Mouse (Mus musculus) G1E (cell line): Measurements from ENCODE around the gene Nsmce1. TPM values are rescaled to one million over a fixed set of nuclear protein-coding genes. Genes with fewer than 3 reads are reported as not detected.

Experiments used
- ATAC-seq: 2 replicates; pipeline ENCODE4 v1.8.0; 2016; ENCODE audit warnings: mild to moderate bottlenecking; ENCODE audit not compliant: insufficient number of reproducible peaks, poor library complexity, low FRiP score, severe bottlenecking; ENCODE audit errors: extremely low read depth
- DNase-seq: peaks from one replicate; pipeline ENCODE4 v3.0.0; 2012; ENCODE audit warnings: low spot score
- H3K27me3 ChIP-seq: 2 replicates; pipeline ENCODE4 v1.6.1; 2012; ENCODE audit warnings: mild to moderate bottlenecking, low read length, inconsistent platforms; ENCODE audit not compliant: insufficient read depth
- H3K36me3 ChIP-seq: replicated peaks from 2 replicates; pipeline ENCODE3; 2012; ENCODE audit warnings: mild to moderate bottlenecking, inconsistent platforms
- H3K4me1 ChIP-seq: 2 replicates; pipeline ENCODE4 v1.6.1; 2012; ENCODE audit warnings: low read depth, low read length, inconsistent platforms, mixed read lengths; ENCODE audit not compliant: insufficient read depth
- H3K4me3 ChIP-seq: 2 replicates; pipeline ENCODE4 v1.5.1; 2012; ENCODE audit warnings: low read depth, mild to moderate bottlenecking, inconsistent platforms, low read length, moderate library complexity, mixed read lengths
- H3K9me3 ChIP-seq: replicated peaks from 2 replicates; pipeline ENCODE4 v1.6.1; 2012; ENCODE audit warnings: inconsistent platforms
- CTCF ChIP-seq: IDR thresholded peaks from 2 replicates; pipeline ENCODE4 v1.5.1; 2012; ENCODE audit warnings: low read depth, low read length, inconsistent platforms, mixed read lengths
- GATA1 ChIP-seq: IDR thresholded peaks from 2 replicates; pipeline ENCODE4 v1.6.1; 2012; ENCODE audit warnings: borderline replicate concordance, low read length, inconsistent platforms, mixed read lengths
- GATA2 ChIP-seq: IDR thresholded peaks from 2 replicates; pipeline ENCODE4 v1.6.1; 2012; ENCODE audit warnings: low read depth, low read length, inconsistent platforms, borderline replicate concordance
- POLR2AphosphoS5 ChIP-seq: IDR thresholded peaks from 2 replicates; pipeline ENCODE4 v1.6.1; 2012; ENCODE audit warnings: low read depth, low read length, inconsistent platforms; ENCODE audit not compliant: insufficient replicate concordance
- TAL1 ChIP-seq: conservative IDR thresholded peaks from 2 replicates; pipeline ENCODE4 v1.6.1; 2012; ENCODE audit warnings: low read depth, low read length, inconsistent platforms, mixed read lengths
- polyA plus RNA-seq: library from polyadenylated mRNA; stranded (reverse); fragments of >175 nt; gene quantifications from 2 replicates; pipeline ENCODE4 v1.2.3, GENCODE M21; 2012
- total RNA-seq, 2 experiments: library from RNA; stranded (forward) in 1 of 2; stranded (reverse) in 1 of 2; fragments of 200-1000 nt in 1 of 2; fragments of >200 nt in 1 of 2; fragmentation: Nextera tagmentation in 1 of 2; gene quantifications; 2 replicates each; pipeline ENCODE4 v1.2.3; 2014 to 2017

The Nsmce1 gene
- total and polyA plus RNA-seq, 3 experiments, result 13.0 to 102 (median 44.0) TPM

DNA sequence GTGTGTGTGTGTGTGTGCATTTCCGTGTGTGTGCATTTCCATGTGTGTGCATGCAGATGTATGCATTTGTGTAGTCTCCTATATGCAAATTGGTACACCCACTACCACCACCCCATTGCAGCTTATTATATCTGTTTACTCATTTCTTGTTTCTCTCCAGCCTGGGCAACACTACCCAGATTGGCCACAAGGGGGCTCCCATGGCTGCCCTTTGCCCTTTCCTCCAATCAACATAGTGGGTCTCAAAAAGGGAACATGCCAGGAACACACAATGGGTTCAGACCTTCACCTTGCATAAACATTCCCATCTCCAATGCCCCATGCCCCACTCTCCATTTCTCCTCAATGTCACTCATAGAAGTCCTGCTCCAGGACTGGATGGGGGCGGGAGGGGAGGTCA lies 71.2 kb downstream of the Nsmce1 start:
- Histone ChIP-seq H3K27me3 (peaks cover 33% of the 10 kb centered on the region), H3K36me3 (no peaks in the 10 kb centered on the region), H3K9me3 (peaks cover 4% of the 10 kb centered on the region; the same call in 1 of the 2 replicates), H3K4me3 (no peak overlapping the region), H3K4me1 (peaks cover 67% of the 10 kb centered on the region)
- peak; percentile 63 for DNase-seq
- peak; percentile 97 for TF ChIP-seq CTCF
- TF ChIP-seq GATA1, result no peak
- no peak for TF ChIP-seq GATA2
- TF ChIP-seq POLR2AphosphoS5, result no peak
- no peak for TF ChIP-seq TAL1
- ATAC-seq, result no peak

- DNase-seq (no peak), ATAC-seq (no peak; the same call in 1 of the 2 replicates)
- no peaks in the 10 kb centered on the region for H3K36me3 ChIP-seq
- no peak for TF ChIP-seq POLR2AphosphoS5
- TF ChIP-seq GATA2, result no peak
- TF ChIP-seq CTCF, result no peak
- TF ChIP-seq GATA1, result no peak
- TF ChIP-seq TAL1, result no peak
- no peaks in the 10 kb centered on the region for H3K9me3 ChIP-seq
- peaks cover 52% of the 10 kb centered on the region for H3K4me1 ChIP-seq
- H3K4me3 ChIP-seq, result no peak overlapping the region; the same call in 1 of the 2 replicates
- H3K27me3 ChIP-seq, result peaks cover 43% of the 10 kb centered on the region
Observed at GRCm38 (mm10) chr7:125418413-125418812, 73.0 kb downstream of the Nsmce1 start.

Other genes starting within 250 kb of the Nsmce1 start
- gene Kdm8, start 46.9 kb downstream of the Nsmce1 start, total RNA-seq (2014; fragmentation: Nextera tagmentation), result 0.68 and 1.2 TPM in 2 replicates
- 4.5 and 4.6 TPM in 2 replicates for gene Kdm8, start 46.9 kb downstream of the Nsmce1 start, total RNA-seq (2017)
- 1.8 and 2.1 TPM in 2 replicates for gene Kdm8, start 46.9 kb downstream of the Nsmce1 start, polyA plus RNA-seq
- 21.1 and 23.5 TPM in 2 replicates for gene Il4ra, start 60.5 kb upstream of the Nsmce1 start, total RNA-seq (2014; fragmentation: Nextera tagmentation)
- gene Il4ra, start 60.5 kb upstream of the Nsmce1 start, total RNA-seq (2017), result 35.8 and 38.4 TPM in 2 replicates
- 25.9 and 27.8 TPM in 2 replicates for gene Il4ra, start 60.5 kb upstream of the Nsmce1 start, polyA plus RNA-seq
- not detected in 2 replicates for gene Il21r, start 111.8 kb upstream of the Nsmce1 start, total RNA-seq (2014; fragmentation: Nextera tagmentation)
- 0.16 and 0.23 TPM in 2 replicates for gene Il21r, start 111.8 kb upstream of the Nsmce1 start, total RNA-seq (2017)
- gene Il21r, start 111.8 kb upstream of the Nsmce1 start, polyA plus RNA-seq, result 0.11 and 0.14 TPM in 2 replicates
- 74.1 and 74.4 TPM in 2 replicates for gene Gtf3c1, start 216.2 kb upstream of the Nsmce1 start, total RNA-seq (2014; fragmentation: Nextera tagmentation)
- gene Gtf3c1, start 216.2 kb upstream of the Nsmce1 start, total RNA-seq (2017), result 36.8 and 42.1 TPM in 2 replicates
- gene Gtf3c1, start 216.2 kb upstream of the Nsmce1 start, polyA plus RNA-seq, result 151 and 156 TPM in 2 replicates
- 29.0 and 34.2 TPM in 2 replicates for gene D430042O09Rik, start 216.3 kb upstream of the Nsmce1 start, total RNA-seq (2014; fragmentation: Nextera tagmentation)
- 15.4 and 17.6 TPM in 2 replicates for gene D430042O09Rik, start 216.3 kb upstream of the Nsmce1 start, total RNA-seq (2017)
- 6.6 and 7.7 TPM in 2 replicates for gene D430042O09Rik, start 216.3 kb upstream of the Nsmce1 start, polyA plus RNA-seq